Comparison of ENCODE assay signal across 8 mouse cellular contexts in genomic region chr5:32139516-32140037, GRCm38 (mm10). TPM values are rescaled to one million over a fixed set of nuclear protein-coding genes. Genes with fewer than 3 reads are reported as not detected.
DNase-seq lines count a peak whose midpoint lies in the region; ATAC-seq and TF ChIP-seq lines count a peak whose summit lies in the region.

No protein-coding gene starts in this region.

- H3K9ac ChIP-seq in heart, embryonic 14.5 days (ENCODE audit: low read length), result peak overlapping the region; percentile 95

- H3K27ac ChIP-seq in left cerebral cortex, adult 2 months, result no peak overlapping the region
- H3K27ac ChIP-seq in heart, embryonic 14.5 days (replicated peaks in 1 of 2; ENCODE audit: control insufficient read depth in 1 of 2, insufficient read depth in 1 of 2, low read depth in 2 of 2, low read length in 2 of 2), result peak overlapping the region; percentile 62 to 100

- H3K36me3 ChIP-seq in heart, embryonic 14.5 days (ENCODE audit: control insufficient read depth, insufficient read depth, low read length), result 0 out of 2 replicates have a peak, but pooled peaks cover 3% of the 10 kb centered on the region
- H3K36me3 ChIP-seq in myocyte (ENCODE audit: control insufficient read depth, insufficient read depth), result peaks cover 33% of the 10 kb centered on the region

- peak; percentile 85 for TF ChIP-seq CTCF in left cerebral cortex, adult 2 months (IDR thresholded peaks at IDR 0.05)

- H3K4me2 ChIP-seq in heart, embryonic 14.5 days (ENCODE audit: low read length), result peak overlapping the region; percentile 91
- peak overlapping the region; percentile 79 for H3K4me2 ChIP-seq in myocyte (ENCODE audit: low read depth)

- H3K9me3 ChIP-seq in heart, embryonic 14.5 days (ENCODE audit: control insufficient read depth, low read length), result no peaks in the 10 kb centered on the region

- 34% methylated on average over 9 of the region's 9 CpGs for WGBS in heart, embryonic 14.5 days

- ATAC-seq in heart, embryonic 14.5 days (ENCODE audit: insufficient number of reproducible peaks, insufficient read depth, low FRiP score, low read depth), result no peak

- peaks cover 27 to 59% of the 10 kb centered on the region in 2 experiments for H3K4me1 ChIP-seq in heart, embryonic 14.5 days (ENCODE audit: control insufficient read depth in 2 of 2, insufficient read depth in 2 of 2, low read length in 2 of 2)

- peak in 1 of 2 experiments; percentile 37 for DNase-seq in left cerebral cortex, adult 2 months (ENCODE audit: extremely low spot score in 1 of 2, low spot score in 2 of 2)
- DNase-seq in left cerebral cortex, postnatal 4 days, result no peak
- peak; percentile 41 for DNase-seq in ES-CJ7 (ENCODE audit: low read depth, low spot score)
- DNase-seq in cerebellum, adult 8-10 months, result peak; percentile 68
- peak; percentile 32 to 48 for DNase-seq in layer of hippocampus, postnatal 10 days (ENCODE audit: low spot score in 2 of 2)
- DNase-seq in urinary bladder, postnatal 4 days (ENCODE audit: low spot score in 2 of 2), result no peak

- no peak overlapping the region for H3K4me3 ChIP-seq in left cerebral cortex, adult 2 months
- 0 out of 4 replicates have a peak overlapping the region, but pooled peaks have one; percentile 5 to 78 for H3K4me3 ChIP-seq in heart, embryonic 14.5 days (ENCODE audit: control insufficient read depth in 1 of 2, insufficient read depth in 1 of 2, low read depth in 1 of 2, low read length in 2 of 2)
- peak overlapping the region; percentile 99 for H3K4me3 ChIP-seq in myocyte

- peaks cover 79% of the 10 kb centered on the region for H3K79me2 ChIP-seq in myocyte (ENCODE audit: control insufficient read depth, insufficient read depth)

- H3ac ChIP-seq in myocyte (ENCODE audit: control insufficient read depth, insufficient read length), result no peak overlapping the region

- no peak for TF ChIP-seq POLR2A in myocyte (IDR thresholded peaks at IDR 0.05; ENCODE audit: insufficient read length, low read depth)

- H3K27me3 ChIP-seq in heart, embryonic 14.5 days (ENCODE audit: control insufficient read depth, insufficient read depth, low read length), result no peaks in the 10 kb centered on the region
- H3K27me3 ChIP-seq in myocyte (ENCODE audit: control insufficient read depth, insufficient read depth, insufficient read length), result no peaks in the 10 kb centered on the region

- intact Hi-C loops in left cerebral cortex, adult 2 months (cut with DNase I), result loop anchor here (1.0 to 5.0 kb wide), 4 partner anchors 58 to 576 kb away; no protein-coding TSS in a partner anchor
- intact Hi-C loops in left cerebral cortex, postnatal 4 days (cut with DNase I), result loop anchor here (2.0 to 10.0 kb wide), 4 partner anchors 213 to 575 kb away; partner anchors contain the start of genes Babam2, Mrpl33 and Rbks

TF ChIP-seq in myocyte, 11 proteins besides CTCF, POLR2A, EP300 and RAD21:
- TF ChIP-seq TCF12 (IDR thresholded peaks at IDR 0.05; ENCODE audit: insufficient read depth, poor library complexity, severe bottlenecking), result no peak
- TF ChIP-seq MYOD1 (IDR thresholded peaks at IDR 0.05; ENCODE audit: control insufficient read depth in 1 of 3, insufficient read length in 2 of 3, low read depth in 2 of 3), result no peak
- no peak for TF ChIP-seq USF1 (IDR thresholded peaks at IDR 0.05; ENCODE audit: low read depth)
- TF ChIP-seq CEBPB (IDR thresholded peaks at IDR 0.05; ENCODE audit: insufficient read depth, poor library complexity, severe bottlenecking), result peak; percentile 98
- no peak for TF ChIP-seq POLR2AphosphoS2 (IDR thresholded peaks at IDR 0.05; ENCODE audit: insufficient read length, low read depth)
- no peak for TF ChIP-seq REST (IDR thresholded peaks at IDR 0.05; ENCODE audit: insufficient read depth, insufficient read length)
- no peak for TF ChIP-seq TCF3 (IDR thresholded peaks at IDR 0.05; ENCODE audit: insufficient read length, low read depth)
- TF ChIP-seq SRF (IDR thresholded peaks at IDR 0.05; ENCODE audit: control insufficient read depth, insufficient read length, low read depth), result no peak
- no peak for TF ChIP-seq E2F4 (IDR thresholded peaks at IDR 0.05; ENCODE audit: insufficient read depth)
- no peak for TF ChIP-seq MAX (IDR thresholded peaks at IDR 0.05; ENCODE audit: low read depth)
- peak in 1 of 3 experiments; percentile 46 for TF ChIP-seq MYOG (IDR thresholded peaks at IDR 0.05; ENCODE audit: control insufficient read depth in 1 of 3, insufficient read depth in 1 of 3, insufficient read length in 2 of 3, low read depth in 2 of 3)

RNA-seq across cellular contexts. Expression of gene Fosl2, which starts 4.0 kb away (rescaled TPM):
- total RNA-seq in left cerebral cortex, adult 2 months (2021), result 10 to 100 TPM; 49.1 to 96.8 TPM
- total RNA-seq in left cerebral cortex, postnatal 4 days (2021), result 10 to 100 TPM; 46.3 to 52.0 TPM
- 2.6 and 3.1 TPM in 2 replicates for polyA plus RNA-seq in heart, embryonic 14.5 days (2014; fragmentation: Nextera tagmentation; extraction: Ambion mirVana)
- 10 to 100 TPM; 51.7 to 54.5 TPM for total RNA-seq in layer of hippocampus, postnatal 10 days (2021)
- 30.9 TPM for polyA plus RNA-seq in myocyte (2012; fragmentation: generic; extraction: Trizol)

Comparison
In these comparisons a context has a peak if more than half of its experiments do, and no peak if none do; other contexts are left out.
1. DNase-seq: peak in ES-CJ7 (single experiment), cerebellum, adult 8-10 months (single experiment) and layer of hippocampus, postnatal 10 days (2 of 2); none in left cerebral cortex, postnatal 4 days (single experiment) and urinary bladder, postnatal 4 days (0 of 2).